Mouse (Mus musculus) testis, adult 2 months (tissue): Measurements from ENCODE around the gene Vcam1.

Experiments used
- CTCF ChIP-seq: fragments of 200-500 bp; IDR thresholded peaks from 2 replicates; pipeline ENCODE4 v1.5.1; 2012; ENCODE audit warnings: low read depth, mild to moderate bottlenecking, inconsistent platforms, low read length, moderate library complexity; ENCODE audit not compliant: control insufficient read depth, insufficient read depth, insufficient replicate concordance
- POLR2A ChIP-seq: fragments of 200-500 bp; IDR thresholded peaks from 2 replicates; pipeline ENCODE4 v1.6.1; 2012; ENCODE audit warnings: low read depth, mild to moderate bottlenecking, inconsistent platforms, low read length, moderate library complexity; ENCODE audit not compliant: control insufficient read depth

- TF ChIP-seq POLR2A (no peak), CTCF (no peak)
Measured at GRCm38 (mm10) chr3:116119162-116119561, 10.3 kb downstream of the Vcam1 start.
